ENCODE assay signal across 16 mouse cellular contexts in the genomic region with DNA sequence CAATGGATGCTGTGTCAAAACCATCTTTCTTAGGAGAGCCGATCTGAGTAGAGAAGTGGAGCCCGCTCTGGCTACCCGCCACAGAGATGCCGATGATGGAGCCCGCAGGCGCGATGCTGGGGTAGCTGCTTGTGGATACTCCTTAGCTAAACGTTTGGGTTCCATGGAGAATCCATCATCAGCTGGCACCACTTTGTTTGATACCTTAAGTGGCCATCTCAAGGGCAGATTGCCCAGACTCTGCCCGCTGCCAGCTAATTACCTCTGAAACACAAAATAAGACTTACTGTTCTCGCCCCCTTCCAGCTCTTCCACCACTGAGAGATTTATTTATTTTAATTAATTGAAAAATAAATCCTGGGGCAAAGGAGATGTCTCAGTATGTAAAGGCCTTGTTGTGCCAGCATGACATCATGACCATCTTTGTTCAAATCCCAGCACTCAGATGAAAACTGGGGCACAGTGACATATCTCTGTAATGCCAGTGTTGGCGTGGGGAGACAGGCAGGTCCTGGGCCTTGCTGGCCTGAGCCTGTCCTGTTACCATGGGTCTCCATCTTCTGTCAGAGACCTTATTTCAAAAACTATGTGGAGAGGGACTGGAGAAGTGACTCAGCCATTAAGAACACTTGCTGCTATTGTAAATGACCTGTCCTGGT.
DNase-seq lines count a peak whose midpoint lies in the region; ATAC-seq and TF ChIP-seq lines count a peak whose summit lies in the region.
"Had no signal": no experiment of that assay in that cellular context is flagged by ENCODE, and none has a peak within 500 bp of the region (broad histone marks: within the 10 kb centered on the region; RNA-seq: fewer than 3 reads in every experiment).

No protein-coding gene starts in this region.

- H3K36me3 ChIP-seq in forebrain, embryonic 15.5 days = no peaks in the 10 kb centered on the region
- no peaks in the 10 kb centered on the region for H3K36me3 ChIP-seq in forebrain, embryonic 12.5 days (replicated peaks)
- no peaks in the 10 kb centered on the region for H3K36me3 ChIP-seq in midbrain, postnatal 0 days (ENCODE audit: insufficient read depth, low read length)
- no peaks in the 10 kb centered on the region for H3K36me3 ChIP-seq in midbrain, embryonic 10.5 days
- no peaks in the 10 kb centered on the region for H3K36me3 ChIP-seq in neural tube, embryonic 15.5 days
- H3K36me3 ChIP-seq: limb, embryonic 12.5 days; neural tube, embryonic 12.5 days had no signal

- TF ChIP-seq CTCF in midbrain, postnatal 0 days (IDR thresholded peaks at IDR 0.05) = no peak

- no peak overlapping the region for H3K4me2 ChIP-seq in forebrain, embryonic 15.5 days (replicated peaks)
- H3K4me2 ChIP-seq in forebrain, embryonic 12.5 days = no peak overlapping the region
- H3K4me2 ChIP-seq in midbrain, postnatal 0 days (ENCODE audit: low read depth, low read length, poor library complexity, severe bottlenecking) = no peak overlapping the region
- no peak overlapping the region for H3K4me2 ChIP-seq in neural tube, embryonic 15.5 days
- H3K4me2 ChIP-seq: limb, embryonic 12.5 days; neural tube, embryonic 12.5 days had no signal

- DNase-seq in midbrain, postnatal 0 days (ENCODE audit: low spot score) = peak; percentile 50
- no peak for DNase-seq in midbrain, embryonic 10.5 days (ENCODE audit: low spot score)
- peak; percentile 63 to 73 for DNase-seq in cerebellum, postnatal 10 days
- no peak for DNase-seq in adrenal gland, postnatal 36 days
- DNase-seq: heart, adult 18-20 months; kidney, adult 11 months had no signal

- no peaks in the 10 kb centered on the region for H3K9me3 ChIP-seq in forebrain, embryonic 15.5 days
- H3K9me3 ChIP-seq in forebrain, embryonic 12.5 days = no peaks in the 10 kb centered on the region
- no peaks in the 10 kb centered on the region for H3K9me3 ChIP-seq in midbrain, postnatal 0 days (ENCODE audit: low read length)
- H3K9me3 ChIP-seq in midbrain, embryonic 10.5 days (replicated peaks) = no peaks in the 10 kb centered on the region
- 0 out of 2 replicates have a peak, but pooled peaks cover 4% of the 10 kb centered on the region for H3K9me3 ChIP-seq in neural tube, embryonic 15.5 days (replicated peaks)
- H3K9me3 ChIP-seq: limb, embryonic 12.5 days; neural tube, embryonic 12.5 days had no signal

- 57% methylated on average over 11 of the region's 11 CpGs for WGBS in forebrain, embryonic 15.5 days
- 89% methylated on average over 11 of the region's 11 CpGs for WGBS in forebrain, embryonic 12.5 days
- WGBS in midbrain, postnatal 0 days = 81% methylated on average over 11 of the region's 11 CpGs
- 90% methylated on average over 11 of the region's 11 CpGs for WGBS in midbrain, embryonic 10.5 days
- 77% methylated on average over 11 of the region's 11 CpGs for WGBS in neural tube, embryonic 15.5 days

- H3K27ac ChIP-seq in forebrain, embryonic 15.5 days (replicated peaks) = no peak overlapping the region
- H3K27ac ChIP-seq in forebrain, embryonic 12.5 days = no peak overlapping the region
- H3K27ac ChIP-seq in midbrain, postnatal 0 days (ENCODE audit: low read depth, low read length) = no peak overlapping the region
- no peak overlapping the region for H3K27ac ChIP-seq in midbrain, embryonic 10.5 days (replicated peaks)
- H3K27ac ChIP-seq in neural tube, embryonic 15.5 days (replicated peaks) = no peak overlapping the region
- H3K27ac ChIP-seq: kidney, postnatal 0 days; layer of hippocampus, adult 2 months; left cerebral cortex, adult 2 months; limb, embryonic 12.5 days; liver, embryonic 14.5 days; neural tube, embryonic 12.5 days had no signal

- ATAC-seq in forebrain, embryonic 15.5 days (replicated peaks) = peak; percentile 69
- no peak for ATAC-seq in forebrain, embryonic 12.5 days (ENCODE audit: low FRiP score)
- ATAC-seq in midbrain, postnatal 0 days (ENCODE audit: low FRiP score) = no peak
- ATAC-seq in neural tube, embryonic 15.5 days (ENCODE audit: low FRiP score) = peak; percentile 77
- ATAC-seq: lung, postnatal 0 days had no signal

- H3K9ac ChIP-seq in forebrain, embryonic 15.5 days (replicated peaks) = no peak overlapping the region
- no peak overlapping the region for H3K9ac ChIP-seq in forebrain, embryonic 12.5 days
- H3K9ac ChIP-seq in midbrain, postnatal 0 days (replicated peaks; ENCODE audit: low read length, poor library complexity, severe bottlenecking) = no peak overlapping the region
- H3K9ac ChIP-seq in neural tube, embryonic 15.5 days (replicated peaks) = no peak overlapping the region
- H3K9ac ChIP-seq: limb, embryonic 12.5 days; liver, embryonic 14.5 days; neural tube, embryonic 12.5 days had no signal

- H3K4me3 ChIP-seq in forebrain, embryonic 15.5 days = no peak overlapping the region
- H3K4me3 ChIP-seq in forebrain, embryonic 12.5 days (replicated peaks) = no peak overlapping the region
- H3K4me3 ChIP-seq in midbrain, postnatal 0 days (ENCODE audit: low read depth, low read length) = no peak overlapping the region
- no peak overlapping the region for H3K4me3 ChIP-seq in midbrain, embryonic 10.5 days
- H3K4me3 ChIP-seq in neural tube, embryonic 15.5 days (replicated peaks) = no peak overlapping the region
- H3K4me3 ChIP-seq: layer of hippocampus, adult 2 months; left cerebral cortex, adult 2 months; limb, embryonic 12.5 days; neural tube, embryonic 12.5 days had no signal

- no peaks in the 10 kb centered on the region for H3K27me3 ChIP-seq in forebrain, embryonic 15.5 days
- no peaks in the 10 kb centered on the region for H3K27me3 ChIP-seq in forebrain, embryonic 12.5 days
- H3K27me3 ChIP-seq in midbrain, postnatal 0 days (ENCODE audit: insufficient read depth, low read length) = no peaks in the 10 kb centered on the region
- H3K27me3 ChIP-seq in midbrain, embryonic 10.5 days (ENCODE audit: low read depth, poor library complexity, severe bottlenecking) = no peaks in the 10 kb centered on the region
- H3K27me3 ChIP-seq in neural tube, embryonic 15.5 days (replicated peaks) = no peaks in the 10 kb centered on the region
- H3K27me3 ChIP-seq: limb, embryonic 12.5 days; neural tube, embryonic 12.5 days had no signal

- H3K4me1 ChIP-seq in forebrain, embryonic 15.5 days = no peaks in the 10 kb centered on the region
- no peaks in the 10 kb centered on the region for H3K4me1 ChIP-seq in forebrain, embryonic 12.5 days
- H3K4me1 ChIP-seq in midbrain, postnatal 0 days (ENCODE audit: insufficient read depth, low read length) = no peaks in the 10 kb centered on the region
- H3K4me1 ChIP-seq in midbrain, embryonic 10.5 days = no peaks in the 10 kb centered on the region
- no peaks in the 10 kb centered on the region for H3K4me1 ChIP-seq in neural tube, embryonic 15.5 days
- H3K4me1 ChIP-seq: limb, embryonic 12.5 days; neural tube, embryonic 12.5 days had no signal

Comparison
In these comparisons a context has a peak if more than half of its experiments do, and no peak if none do; other contexts are left out.
1. ATAC-seq: peak in forebrain, embryonic 15.5 days (single experiment) and neural tube, embryonic 15.5 days (single experiment); none in forebrain, embryonic 12.5 days (single experiment) and midbrain, postnatal 0 days (single experiment).
2. DNase-seq: peak in midbrain, postnatal 0 days (single experiment) and cerebellum, postnatal 10 days (2 of 2); none in midbrain, embryonic 10.5 days (single experiment) and adrenal gland, postnatal 36 days (0 of 2).